Mouse (Mus musculus): Measurements from ENCODE around the gene Abtb2. TPM values are rescaled to one million over a fixed set of nuclear protein-coding genes. Genes with fewer than 3 reads are reported as not detected.
"Not testable (repeated sequence)": the region's sequence is repeated elsewhere in the genome, so short reads cannot be mapped to it uniquely, and the experiment has no call there.

Gene Abtb2
- 4.0 TPM for polyA plus RNA-seq (2012; fragmentation: generic; extraction: Trizol)
- long read RNA-seq, experiment 1, full-length matches to known transcripts = 2 of 4 reads
- long read RNA-seq, experiment 1, partial matches to known transcripts = 2 of 4 reads
- long read RNA-seq, experiment 1, other reads (novel, unspliced or antisense) = 0 of 4 reads
- long read RNA-seq, experiment 2, full-length matches to known transcripts = 26 of 27 reads
- long read RNA-seq, experiment 2, partial matches to known transcripts = 0 of 27 reads
- long read RNA-seq, experiment 2, other reads (novel, unspliced or antisense) = 1 of 27 reads

- H3K36me3 ChIP-seq (ENCODE audit: control insufficient read depth, insufficient read depth) = no peaks in the 10 kb centered on the region
These were observed at the start of gene Abtb2 for GRCm38 (mm10) chr2:103565732-103566422. TSS of gene Abtb2 (plus strand) at chr2:103566310.

GRCm38 (mm10) chr2:103516472-103516871 lies 49.6 kb upstream of the Abtb2 start:
- H3K4me3 ChIP-seq (ENCODE audit: insufficient read depth, poor library complexity, severe bottlenecking) = no peak overlapping the region
- no peaks in the 10 kb centered on the region for H3K79me2 ChIP-seq (ENCODE audit: control insufficient read depth, insufficient read depth)
- TF ChIP-seq CEBPB (IDR thresholded peaks at IDR 0.05; ENCODE audit: low read depth) (no peak), MYOD1 (IDR thresholded peaks at IDR 0.05; ENCODE audit: control insufficient read depth, insufficient read length, low read depth) (no peak), MAX (IDR thresholded peaks at IDR 0.05) (no peak), FOSL1 (IDR thresholded peaks at IDR 0.05; ENCODE audit: insufficient read depth, low read length, poor library complexity, severe bottlenecking) (no peak), CTCF (IDR thresholded peaks at IDR 0.05; ENCODE audit: control insufficient read depth, insufficient read depth, insufficient read length) (no peak), USF1 (IDR thresholded peaks at IDR 0.05; ENCODE audit: low read depth) (no peak), MYOG (IDR thresholded peaks at IDR 0.05; ENCODE audit: control insufficient read depth, extremely low read depth, insufficient read length) (no peak)
- H3K36me3 ChIP-seq (ENCODE audit: control insufficient read depth, insufficient read depth) = no peaks in the 10 kb centered on the region
- no peak overlapping the region for H3ac ChIP-seq (ENCODE audit: control insufficient read depth, insufficient read length, low read depth)
- no peaks in the 10 kb centered on the region for H3K27me3 ChIP-seq (ENCODE audit: control insufficient read depth, insufficient read depth, insufficient read length)
- H3K79me3 ChIP-seq (ENCODE audit: low read depth) = no peaks in the 10 kb centered on the region

More at GRCm38 (mm10) chr2:103565732-103566422, at the start of gene Abtb2:
- H3K79me3 ChIP-seq (ENCODE audit: low read depth) = peaks cover 5% of the 10 kb centered on the region
- H3K79me2 ChIP-seq (ENCODE audit: control insufficient read depth, insufficient read depth) = peaks cover 42% of the 10 kb centered on the region
- TF ChIP-seq CEBPB (IDR thresholded peaks at IDR 0.05; ENCODE audit: low read depth) = no peak
- no peak for TF ChIP-seq MYOG (IDR thresholded peaks at IDR 0.05; ENCODE audit: control insufficient read depth, extremely low read depth, insufficient read length)
- no peak for TF ChIP-seq MYOD1 (IDR thresholded peaks at IDR 0.05; ENCODE audit: control insufficient read depth, insufficient read length, low read depth)
- no peak for TF ChIP-seq CTCF (IDR thresholded peaks at IDR 0.05; ENCODE audit: control insufficient read depth, insufficient read depth, insufficient read length)
- no peak for TF ChIP-seq FOSL1 (IDR thresholded peaks at IDR 0.05; ENCODE audit: insufficient read depth, low read length, poor library complexity, severe bottlenecking)
- TF ChIP-seq USF1 (IDR thresholded peaks at IDR 0.05; ENCODE audit: low read depth) = no peak
- no peak for TF ChIP-seq MAX (IDR thresholded peaks at IDR 0.05)
- H3K4me3 ChIP-seq (ENCODE audit: insufficient read depth, poor library complexity, severe bottlenecking) = peak within 1 kb of the TSS; percentile 55
- no peaks in the 10 kb centered on the region for H3K27me3 ChIP-seq (ENCODE audit: control insufficient read depth, insufficient read depth, insufficient read length)
- H3ac ChIP-seq (ENCODE audit: control insufficient read depth, insufficient read length, low read depth) = peak within 1 kb of the TSS; percentile 75

- no peak for TF ChIP-seq MYOG (IDR thresholded peaks at IDR 0.05; ENCODE audit: control insufficient read depth, extremely low read depth, insufficient read length)
- no peak for TF ChIP-seq USF1 (IDR thresholded peaks at IDR 0.05; ENCODE audit: low read depth)
- no peak for TF ChIP-seq CEBPB (IDR thresholded peaks at IDR 0.05; ENCODE audit: low read depth)
- TF ChIP-seq MYOD1 (IDR thresholded peaks at IDR 0.05; ENCODE audit: control insufficient read depth, insufficient read length, low read depth) = no peak
- TF ChIP-seq FOSL1 (IDR thresholded peaks at IDR 0.05; ENCODE audit: insufficient read depth, low read length, poor library complexity, severe bottlenecking) = no peak
- TF ChIP-seq CTCF (IDR thresholded peaks at IDR 0.05; ENCODE audit: control insufficient read depth, insufficient read depth, insufficient read length) = no peak
- no peak for TF ChIP-seq MAX (IDR thresholded peaks at IDR 0.05)
- H3K79me3 ChIP-seq (ENCODE audit: low read depth) = no peaks in the 10 kb centered on the region
- no peaks in the 10 kb centered on the region for H3K36me3 ChIP-seq (ENCODE audit: control insufficient read depth, insufficient read depth)
- no peak overlapping the region for H3ac ChIP-seq (ENCODE audit: control insufficient read depth, insufficient read length, low read depth)
- H3K79me2 ChIP-seq (ENCODE audit: control insufficient read depth, insufficient read depth) = no peaks in the 10 kb centered on the region
- H3K27me3 ChIP-seq (ENCODE audit: control insufficient read depth, insufficient read depth, insufficient read length) = peaks cover 7% of the 10 kb centered on the region
- H3K4me3 ChIP-seq (ENCODE audit: insufficient read depth, poor library complexity, severe bottlenecking) = no peak overlapping the region
These were observed 40.5 kb upstream of the Abtb2 start for GRCm38 (mm10) chr2:103525596-103525995.

- no peaks in the 10 kb centered on the region for H3K36me3 ChIP-seq (ENCODE audit: control insufficient read depth, insufficient read depth)
- TF ChIP-seq USF1 (IDR thresholded peaks at IDR 0.05; ENCODE audit: low read depth) (no peak), CTCF (IDR thresholded peaks at IDR 0.05; ENCODE audit: control insufficient read depth, insufficient read depth, insufficient read length) (peak; percentile 95)
- no peak overlapping the region for H3ac ChIP-seq (ENCODE audit: control insufficient read depth, insufficient read length, low read depth)
- no peak overlapping the region for H3K4me3 ChIP-seq (ENCODE audit: insufficient read depth, poor library complexity, severe bottlenecking)
- H3K27me3 ChIP-seq (ENCODE audit: control insufficient read depth, insufficient read depth, insufficient read length) = no peaks in the 10 kb centered on the region
- H3K79me3 ChIP-seq (ENCODE audit: low read depth) = no peaks in the 10 kb centered on the region
- H3K79me2 ChIP-seq (ENCODE audit: control insufficient read depth, insufficient read depth) = no peaks in the 10 kb centered on the region
These were observed 19.0 kb upstream of the Abtb2 start for GRCm38 (mm10) chr2:103547132-103547531.

- not testable (repeated sequence) for H3K4me3 ChIP-seq (ENCODE audit: insufficient read depth, poor library complexity, severe bottlenecking); H3K36me3 ChIP-seq (ENCODE audit: control insufficient read depth, insufficient read depth); H3ac ChIP-seq (ENCODE audit: control insufficient read depth, insufficient read length, low read depth); H3K79me3 ChIP-seq (ENCODE audit: low read depth); H3K27me3 ChIP-seq (ENCODE audit: control insufficient read depth, insufficient read depth, insufficient read length); H3K79me2 ChIP-seq (ENCODE audit: control insufficient read depth, insufficient read depth)
These were observed 15.8 kb upstream of the Abtb2 start for GRCm38 (mm10) chr2:103550301-103550700.

GRCm38 (mm10) chr2:103554041-103554440 lies 12.1 kb upstream of the Abtb2 start:
- no peaks in the 10 kb centered on the region for H3K79me3 ChIP-seq (ENCODE audit: low read depth)
- H3K4me3 ChIP-seq (ENCODE audit: insufficient read depth, poor library complexity, severe bottlenecking) = no peak overlapping the region
- H3K79me2 ChIP-seq (ENCODE audit: control insufficient read depth, insufficient read depth) = no peaks in the 10 kb centered on the region
- no peak overlapping the region for H3ac ChIP-seq (ENCODE audit: control insufficient read depth, insufficient read length, low read depth)
- H3K27me3 ChIP-seq (ENCODE audit: control insufficient read depth, insufficient read depth, insufficient read length) = peaks cover 3% of the 10 kb centered on the region
- TF ChIP-seq MYOD1 (IDR thresholded peaks at IDR 0.05; ENCODE audit: control insufficient read depth, insufficient read length, low read depth) (no peak), USF1 (IDR thresholded peaks at IDR 0.05; ENCODE audit: low read depth) (no peak), CEBPB (IDR thresholded peaks at IDR 0.05; ENCODE audit: low read depth) (no peak), MYOG (IDR thresholded peaks at IDR 0.05; ENCODE audit: control insufficient read depth, extremely low read depth, insufficient read length) (no peak), CTCF (IDR thresholded peaks at IDR 0.05; ENCODE audit: control insufficient read depth, insufficient read depth, insufficient read length) (no peak), MAX (IDR thresholded peaks at IDR 0.05) (no peak), FOSL1 (IDR thresholded peaks at IDR 0.05; ENCODE audit: insufficient read depth, low read length, poor library complexity, severe bottlenecking) (no peak)
- no peaks in the 10 kb centered on the region for H3K36me3 ChIP-seq (ENCODE audit: control insufficient read depth, insufficient read depth)

Measured in C2C12 (cell line).